Mouse (Mus musculus) embryonic facial prominence, embryonic 14.5 days (tissue): ENCODE results near the gene Tmprss9. TPM values are rescaled to one million over a fixed set of nuclear protein-coding genes. Genes with fewer than 3 reads are reported as not detected.

Source experiments
- ATAC-seq: fragments of 200-750 bp; cut with Nextera tagmentation; 2 replicates; pipeline ENCODE4 v1.8.0; 2017; ENCODE audit warnings: low read depth, moderate number of reproducible peaks, moderate TSS enrichment
- DNase-seq: peaks from one replicate; pipeline ENCODE4 v3.0.0-alpha.2; 2015; ENCODE audit warnings: low spot score
- H3K27ac ChIP-seq: fragments of 300-500 bp; sonication (generic); replicated peaks from 2 replicates; pipeline ENCODE4 v1.5.1; 2014; ENCODE audit warnings: low read depth, mild to moderate bottlenecking, low read length, moderate library complexity
- H3K27me3 ChIP-seq: fragments of 300-500 bp; sonication (generic); replicated peaks from 2 replicates; pipeline ENCODE4 v1.6.1; 2014; ENCODE audit warnings: low read length; ENCODE audit not compliant: control insufficient read depth, insufficient read depth
- H3K36me3 ChIP-seq: fragments of 300-500 bp; sonication (generic); 2 replicates; pipeline ENCODE4 v1.6.1; 2014; ENCODE audit warnings: low read length, mixed read lengths; ENCODE audit not compliant: control insufficient read depth, insufficient read depth
- H3K4me1 ChIP-seq: fragments of 300-500 bp; sonication (generic); 2 replicates; pipeline ENCODE4 v1.6.1; 2014; ENCODE audit warnings: antibody characterized with exemption, low read length; ENCODE audit not compliant: control insufficient read depth, insufficient read depth
- H3K4me2 ChIP-seq: fragments of 300-500 bp; sonication (generic); 2 replicates; pipeline ENCODE4 v1.6.1; 2014; ENCODE audit warnings: low read depth, mild to moderate bottlenecking, low read length, moderate library complexity, mixed read lengths
- H3K4me3 ChIP-seq: fragments of 300-500 bp; sonication (generic); 2 replicates; pipeline ENCODE4 v1.5.1; 2014; ENCODE audit warnings: low read depth, mild to moderate bottlenecking, low read length
- H3K9ac ChIP-seq: fragments of 300-500 bp; sonication (generic); 2 replicates; pipeline ENCODE4 v1.6.1; 2014; ENCODE audit warnings: low read depth, mild to moderate bottlenecking, low read length, moderate library complexity, mixed read lengths
- H3K9me3 ChIP-seq: fragments of 300-500 bp; sonication (generic); 2 replicates; pipeline ENCODE4 v1.6.1; 2016; ENCODE audit warnings: low read length; ENCODE audit not compliant: control insufficient read depth
- WGBS: fragments of 180-500 bp; shearing (Covaris S2); extraction: QIAGEN DNeasy Blood & Tissue Kit; methylation state at CpG from one replicate; pipeline ENCODE4 v1.1.7; 2014; 5-methylcytosine and 5-hydroxymethylcytosine counted together
- polyA plus RNA-seq: library from polyadenylated mRNA; unstranded; fragments of >200 nt; fragmentation: Nextera tagmentation; extraction: Ambion mirVana; gene quantifications from 2 replicates; pipeline ENCODE4 v1.2.1, GENCODE M21; 2014

Tmprss9 gene
- polyA plus RNA-seq, 1 experiment from 2014 or later: 0.06 TPM

GRCm38 (mm10) chr10:80932206-80932605, 60.6 kb downstream of the Tmprss9 start:
- WGBS: 1% methylated on average over 20 of the region's 20 CpGs
- DNase-seq: peak; percentile 66
- ATAC-seq: no peak
- Histone ChIP-seq H3K9ac (peak overlapping the region; percentile 73), H3K27ac (0 out of 2 replicates have a peak overlapping the region, but pooled peaks have one; percentile 3), H3K9me3 (no peaks in the 10 kb centered on the region), H3K4me3 (peak overlapping the region; percentile 63), H3K36me3 (no peaks in the 10 kb centered on the region), H3K4me1 (peaks cover 64% of the 10 kb centered on the region), H3K4me2 (peak overlapping the region; percentile 94), H3K27me3 (peaks cover 15% of the 10 kb centered on the region)

DNA sequence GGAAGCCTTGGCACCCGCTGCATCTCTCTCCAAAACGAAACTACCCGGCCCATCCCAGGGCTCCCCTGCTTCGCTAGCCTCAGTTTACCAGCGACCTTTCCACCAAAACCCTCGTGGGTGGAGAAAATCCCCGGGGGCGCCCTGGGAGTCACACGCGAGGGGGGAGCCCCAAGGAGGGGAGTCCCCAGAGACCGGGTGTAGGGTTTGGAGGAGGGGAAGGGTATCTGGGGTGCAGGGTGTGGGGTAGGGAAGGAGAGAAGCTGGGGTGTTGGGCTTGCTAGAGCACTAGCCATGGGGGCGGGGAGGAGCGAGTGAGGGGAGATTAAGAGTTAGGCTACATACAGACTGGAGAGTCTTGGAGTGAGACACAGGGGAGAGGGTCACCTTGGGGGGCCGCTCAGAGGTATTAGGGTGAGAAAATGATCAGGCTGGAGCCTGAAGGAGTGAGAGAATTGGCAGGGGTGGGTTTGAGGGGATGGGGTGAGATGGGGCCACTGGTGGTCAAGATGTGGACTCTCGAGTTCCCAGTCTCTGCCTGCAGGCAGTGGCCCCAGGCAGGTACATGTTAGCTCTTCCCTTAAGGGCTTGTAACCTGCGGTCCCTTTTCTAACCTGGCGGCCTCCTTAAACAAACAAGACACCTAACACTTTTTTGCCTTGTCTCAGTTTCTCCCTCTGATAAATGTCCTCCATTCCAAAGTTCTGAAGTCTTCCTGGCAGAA, 61.2 kb downstream of the Tmprss9 start:
- WGBS: 2% methylated on average over 17 of the region's 17 CpGs
- H3K27ac ChIP-seq: peak overlapping the region; percentile 4; the same call in 1 of the 2 replicates

GRCm38 (mm10) chr10:80933421-80933979, 61.9 kb downstream of the Tmprss9 start:
- Histone ChIP-seq H3K27ac (peak overlapping the region; percentile 4; the same call in 1 of the 2 replicates), H3K27me3 (peaks cover 15% of the 10 kb centered on the region), H3K9me3 (no peaks in the 10 kb centered on the region), H3K4me3 (peak overlapping the region; percentile 63), H3K9ac (0 out of 2 replicates have a peak overlapping the region, but pooled peaks have one; percentile 3), H3K4me1 (peaks cover 77% of the 10 kb centered on the region), H3K36me3 (no peaks in the 10 kb centered on the region), H3K4me2 (peak overlapping the region; percentile 94)
- ATAC-seq (no peak), DNase-seq (peak; percentile 68)
- WGBS: 3% methylated on average over 21 of the region's 21 CpGs

More for the DNA sequence above, 61.2 kb downstream of the Tmprss9 start:
- H3K9me3 ChIP-seq: no peaks in the 10 kb centered on the region
- H3K4me1 ChIP-seq: peaks cover 71% of the 10 kb centered on the region
- peak overlapping the region; percentile 73 for H3K9ac ChIP-seq
- H3K27me3 ChIP-seq: peaks cover 15% of the 10 kb centered on the region
- no peak for ATAC-seq
- H3K4me2 ChIP-seq: peak overlapping the region; percentile 94
- H3K4me3 ChIP-seq: peak overlapping the region; percentile 63
- peak; percentile 17 for DNase-seq
- H3K36me3 ChIP-seq: no peaks in the 10 kb centered on the region

DNA sequence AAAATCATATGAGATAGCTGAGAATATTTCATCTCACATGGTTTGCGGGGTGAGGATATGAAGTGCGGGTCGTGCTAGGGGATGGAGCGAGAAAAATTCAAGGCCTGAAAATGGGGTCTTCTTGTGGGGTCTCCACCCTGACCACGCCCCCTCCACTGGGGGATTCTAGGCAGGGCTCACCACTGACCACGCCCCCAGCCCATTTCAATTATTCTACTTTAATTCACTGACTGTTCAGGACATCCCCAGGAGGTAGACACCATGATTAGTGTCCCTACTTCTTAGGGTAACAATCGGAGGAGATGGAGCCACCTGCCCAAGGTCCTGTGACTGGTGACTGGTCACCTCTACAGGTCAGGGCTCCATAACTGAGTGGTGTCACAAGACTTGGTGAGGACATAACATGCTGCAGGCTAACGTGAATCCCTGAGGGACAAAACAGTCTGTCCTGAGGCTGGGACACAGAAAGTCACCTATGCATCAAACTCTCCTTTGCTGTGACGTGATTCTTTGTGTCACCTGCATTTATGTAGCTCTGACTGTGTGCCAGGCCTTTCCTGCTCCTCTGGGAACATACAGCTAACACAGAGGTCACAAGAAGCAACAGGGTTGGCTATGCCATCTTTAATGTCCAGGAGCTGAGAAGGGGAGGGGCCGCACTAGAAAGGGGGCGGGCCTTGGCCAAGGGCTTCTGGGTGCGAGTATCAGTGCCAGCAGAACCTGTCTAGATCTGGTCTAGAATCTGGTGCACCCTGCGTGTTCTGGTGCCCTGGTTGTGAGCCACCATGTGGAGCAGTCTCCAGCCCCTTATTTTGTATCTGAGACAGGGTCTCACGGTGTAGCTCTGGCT, 62.7 kb downstream of the Tmprss9 start:
- H3K27me3 ChIP-seq: peaks cover 15% of the 10 kb centered on the region
- peaks cover 80% of the 10 kb centered on the region for H3K4me1 ChIP-seq
- no peak overlapping the region for H3K27ac ChIP-seq
- DNase-seq (no peak), ATAC-seq (no peak)
- H3K9me3 ChIP-seq: no peaks in the 10 kb centered on the region
- no peaks in the 10 kb centered on the region for H3K36me3 ChIP-seq
- H3K4me3 ChIP-seq: no peak overlapping the region
- H3K9ac ChIP-seq: no peak overlapping the region
- H3K4me2 ChIP-seq: no peak overlapping the region
- 47% methylated on average over 14 of the region's 14 CpGs for WGBS

DNA sequence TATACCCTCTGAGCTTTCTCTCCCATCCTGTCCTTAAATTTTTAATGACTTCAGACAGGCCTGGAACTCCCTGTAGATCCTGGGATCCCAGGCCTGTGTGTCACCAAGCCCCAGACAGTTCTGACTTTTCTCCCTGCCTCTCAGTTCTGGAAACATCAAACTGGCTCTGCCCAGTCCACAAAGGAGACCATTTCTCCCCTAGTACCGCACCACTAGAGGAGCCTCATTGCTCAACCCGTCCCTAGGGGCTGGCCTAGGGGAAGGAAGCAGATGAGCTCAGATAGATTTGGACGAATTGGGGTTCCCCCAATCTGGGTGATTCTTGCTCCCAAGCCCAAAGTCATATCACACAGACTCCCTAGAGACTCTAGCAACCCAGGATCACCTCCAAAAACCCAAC, 63.6 kb downstream of the Tmprss9 start:
- Histone ChIP-seq H3K36me3 (no peaks in the 10 kb centered on the region), H3K27me3 (peaks cover 15% of the 10 kb centered on the region), H3K9me3 (no peaks in the 10 kb centered on the region), H3K9ac (0 out of 2 replicates have a peak overlapping the region, but pooled peaks have one; percentile 16), H3K4me1 (peaks cover 88% of the 10 kb centered on the region), H3K4me2 (peak overlapping the region; percentile 76), H3K27ac (peak overlapping the region; percentile 83), H3K4me3 (no peak overlapping the region)
- WGBS: 22% methylated on average over 3 of the region's 3 CpGs
- ATAC-seq (no peak), DNase-seq (peak; percentile 38)

DNA sequence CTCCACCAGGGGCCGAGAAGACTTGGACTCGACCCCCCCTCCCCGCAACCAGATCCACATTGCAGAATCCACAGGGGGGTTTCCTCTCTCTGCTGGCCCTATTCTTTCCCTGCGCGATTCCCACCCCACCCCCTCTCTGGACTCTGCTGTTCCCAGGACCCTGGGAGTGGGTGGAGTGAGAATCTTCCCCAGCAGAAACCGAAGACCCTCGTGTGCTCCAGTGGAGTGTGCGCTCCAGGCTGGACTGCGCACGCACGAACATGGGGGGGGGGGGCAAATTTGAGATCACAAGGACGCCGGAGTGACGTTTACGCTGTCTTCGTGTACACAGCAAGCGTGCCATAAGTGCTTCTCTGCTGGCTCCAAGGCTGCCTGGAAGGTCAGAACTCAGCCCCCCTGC, 64.0 kb downstream of the Tmprss9 start:
- Histone ChIP-seq H3K4me3 (peak overlapping the region; percentile 38), H3K27ac (peak overlapping the region; percentile 83), H3K4me2 (peak overlapping the region; percentile 76), H3K27me3 (peaks cover 15% of the 10 kb centered on the region), H3K9me3 (no peaks in the 10 kb centered on the region), H3K36me3 (no peaks in the 10 kb centered on the region), H3K4me1 (peaks cover 92% of the 10 kb centered on the region), H3K9ac (peak overlapping the region; percentile 52)
- DNase-seq (peak; percentile 68), ATAC-seq (peak; percentile 20; the same call in 1 of the 2 replicates)
- WGBS: 1% methylated on average over 12 of the region's 17 CpGs

DNA sequence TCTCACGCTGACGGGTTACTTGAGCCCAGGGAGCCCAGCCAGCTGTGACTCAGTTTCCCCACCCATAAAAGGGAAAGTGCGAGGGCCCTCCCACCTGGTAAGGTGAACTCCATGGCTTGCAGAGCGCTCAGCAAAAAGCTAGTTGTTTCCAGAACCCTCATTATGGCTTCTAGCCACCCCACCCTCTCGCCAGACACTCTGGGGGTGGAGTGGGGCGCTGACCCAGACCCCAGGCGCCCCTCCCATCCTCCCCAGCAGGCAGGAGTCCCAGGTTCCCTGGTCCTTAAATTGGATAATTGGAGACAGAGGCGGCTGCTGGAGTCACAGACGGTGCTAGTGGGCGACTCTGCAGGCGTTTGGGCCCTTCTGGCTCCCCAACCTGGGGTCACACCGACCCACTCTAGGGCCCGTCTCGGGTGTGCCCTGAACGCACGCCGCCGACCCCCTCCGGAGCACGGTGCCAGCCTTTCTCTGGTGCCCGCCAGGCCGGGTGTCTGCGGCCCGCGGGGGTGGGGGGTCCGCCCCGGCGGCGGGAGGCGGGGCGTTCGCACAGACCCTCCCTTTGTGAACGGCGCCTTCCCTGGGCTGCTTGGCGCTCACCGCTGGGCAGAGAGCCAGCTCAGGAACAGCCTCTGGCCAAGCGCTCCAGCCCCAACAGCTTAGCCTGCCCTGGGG, 64.6 kb downstream of the Tmprss9 start:
- peaks cover 15% of the 10 kb centered on the region for H3K27me3 ChIP-seq
- peaks cover 92% of the 10 kb centered on the region for H3K4me1 ChIP-seq
- DNase-seq: peak; percentile 90
- ATAC-seq: peak; percentile 28
- no peaks in the 10 kb centered on the region for H3K9me3 ChIP-seq
- peak overlapping the region; percentile 52 for H3K9ac ChIP-seq
- H3K4me3 ChIP-seq: peak overlapping the region; percentile 38
- peak overlapping the region; percentile 76 for H3K4me2 ChIP-seq
- H3K36me3 ChIP-seq: no peaks in the 10 kb centered on the region
- 2% methylated on average over 22 of the region's 37 CpGs for WGBS
- H3K27ac ChIP-seq: peak overlapping the region; percentile 83

- H3K27ac ChIP-seq: peak overlapping the region; percentile 83
- WGBS: 6% methylated on average over 6 of the region's 6 CpGs
- H3K27me3 ChIP-seq: peaks cover 13% of the 10 kb centered on the region
- H3K4me1 ChIP-seq: peaks cover 87% of the 10 kb centered on the region
- DNase-seq (no peak), ATAC-seq (no peak)
- peak overlapping the region; percentile 38 for H3K4me3 ChIP-seq
- H3K9me3 ChIP-seq: no peaks in the 10 kb centered on the region
- H3K4me2 ChIP-seq: peak overlapping the region; percentile 76
- H3K36me3 ChIP-seq: no peaks in the 10 kb centered on the region
- peak overlapping the region; percentile 52; the same call in 1 of the 2 replicates for H3K9ac ChIP-seq
These were observed 65.1 kb downstream of the Tmprss9 start for GRCm38 (mm10) chr10:80936810-80937164.
